Mouse (Mus musculus): ENCODE measurements around the gene Erich2. TPM values are rescaled to one million over a fixed set of nuclear protein-coding genes. Genes with fewer than 3 reads are reported as not detected.

Gene Erich2
- polyA plus RNA-seq, 1 experiment from 2014 or later, result 2.2 TPM

DNA sequence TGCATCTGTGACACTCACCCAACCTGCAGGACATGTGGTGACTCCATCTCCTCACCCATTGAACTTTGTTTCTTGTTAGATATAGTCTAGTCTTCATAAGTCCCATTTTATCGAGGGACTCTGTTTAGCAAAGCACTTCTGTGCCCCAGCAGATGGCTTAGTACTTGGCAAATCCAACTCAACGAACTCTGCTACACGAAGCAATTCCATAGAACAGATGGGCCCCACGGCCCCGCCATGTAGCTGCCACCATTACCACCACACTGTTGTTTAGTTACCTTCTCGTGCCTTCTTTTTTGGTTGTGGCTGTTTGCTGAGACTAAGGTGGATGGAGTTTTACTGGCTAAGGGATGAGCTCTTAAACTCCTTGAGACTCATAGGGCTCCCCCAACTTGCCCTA is 79.6 kb downstream of the Erich2 start:
- Histone ChIP-seq H3K4me2 (no peak overlapping the region), H3K9me3 (no peaks in the 10 kb centered on the region), H3K4me1 (no peaks in the 10 kb centered on the region), H3K36me3 (no peaks in the 10 kb centered on the region), H3K4me3 (no peak overlapping the region), H3K9ac (no peak overlapping the region), H3K27ac (no peak overlapping the region), H3K27me3 (no peaks in the 10 kb centered on the region)
- WGBS, result 87% methylated on average over 6 of the region's 6 CpGs
- no peak for ATAC-seq (ENCODE audit: insufficient number of reproducible peaks, low FRiP score, low TSS enrichment, low read depth)

Other genes starting within 250 kb of the Erich2 start
- 4.4 and 5.5 TPM in 2 replicates for gene Sp5, start 33.9 kb upstream of the Erich2 start, polyA plus RNA-seq (2015; fragmentation: Nextera tagmentation; extraction: Ambion mirVana)
- 0.24 and 0.49 TPM in 2 replicates for gene Gad1, start 44.3 kb downstream of the Erich2 start, polyA plus RNA-seq (2015; fragmentation: Nextera tagmentation; extraction: Ambion mirVana)
- gene Gorasp2, start 152.8 kb downstream of the Erich2 start, polyA plus RNA-seq (2015; fragmentation: Nextera tagmentation; extraction: Ambion mirVana), result 188 and 192 TPM in 2 replicates
- 3.6 and 5.9 TPM in 2 replicates for gene Gm26558, start 153.3 kb downstream of the Erich2 start, polyA plus RNA-seq (2015; fragmentation: Nextera tagmentation; extraction: Ambion mirVana)

All from limb, embryonic 15.5 days (tissue).